Mouse (Mus musculus) kidney, embryonic 16.5 days (tissue): ENCODE data around the gene Ttc39b. TPM values are rescaled to one million over a fixed set of nuclear protein-coding genes. Genes with fewer than 3 reads are reported as not detected.

Experiments
- ATAC-seq: fragments of 200-750 bp; cut with Nextera tagmentation; 2 replicates; pipeline ENCODE4 v1.8.0; 2017; ENCODE audit warnings: moderate TSS enrichment; ENCODE audit not compliant: low FRiP score, low TSS enrichment
- H3K27ac ChIP-seq: fragments of 300-500 bp; sonication (generic); 2 replicates; pipeline ENCODE4 v1.5.1; 2014; ENCODE audit warnings: low read length
- H3K27me3 ChIP-seq: fragments of 300-500 bp; sonication (generic); 2 replicates; pipeline ENCODE4 v1.6.1; 2014; ENCODE audit warnings: low read length, control low read depth, mixed read lengths; ENCODE audit not compliant: insufficient read depth
- H3K36me3 ChIP-seq: fragments of 300-500 bp; sonication (generic); 2 replicates; pipeline ENCODE4 v1.6.1; 2014; ENCODE audit warnings: low read length, control low read depth, mixed read lengths; ENCODE audit not compliant: insufficient read depth
- H3K4me1 ChIP-seq: fragments of 300-500 bp; sonication (generic); 2 replicates; pipeline ENCODE4 v1.6.1; 2014; ENCODE audit warnings: low read length, control low read depth, mixed read lengths; ENCODE audit not compliant: insufficient read depth
- H3K4me2 ChIP-seq: fragments of 300-500 bp; sonication (generic); replicated peaks from 2 replicates; pipeline ENCODE4 v1.6.1; 2014; ENCODE audit warnings: low read depth, low read length
- H3K4me3 ChIP-seq: fragments of 300-500 bp; sonication (generic); 2 replicates; pipeline ENCODE4 v1.5.1; 2014; ENCODE audit warnings: mild to moderate bottlenecking, low read length
- H3K9ac ChIP-seq: fragments of 300-500 bp; sonication (generic); replicated peaks from 2 replicates; pipeline ENCODE4 v1.6.1; 2014; ENCODE audit warnings: low read length
- H3K9me3 ChIP-seq: fragments of 300-500 bp; sonication (generic); 2 replicates; pipeline ENCODE4 v1.6.1; 2016; ENCODE audit warnings: low read length, control low read depth
- WGBS: fragments of 180-500 bp; shearing (Covaris S2); extraction: QIAGEN DNeasy Blood & Tissue Kit; methylation state at CpG from one replicate; pipeline ENCODE4 v1.1.7; 2014; 5-methylcytosine and 5-hydroxymethylcytosine counted together
- polyA plus RNA-seq: library from polyadenylated mRNA; unstranded; fragments of >200 nt; fragmentation: Nextera tagmentation; extraction: Ambion mirVana; gene quantifications from 2 replicates; pipeline ENCODE4 v1.2.1, GENCODE M21; 2015

Gene Ttc39b
- polyA plus RNA-seq, 1 experiment from 2014 or later, result 2.6 TPM

DNA sequence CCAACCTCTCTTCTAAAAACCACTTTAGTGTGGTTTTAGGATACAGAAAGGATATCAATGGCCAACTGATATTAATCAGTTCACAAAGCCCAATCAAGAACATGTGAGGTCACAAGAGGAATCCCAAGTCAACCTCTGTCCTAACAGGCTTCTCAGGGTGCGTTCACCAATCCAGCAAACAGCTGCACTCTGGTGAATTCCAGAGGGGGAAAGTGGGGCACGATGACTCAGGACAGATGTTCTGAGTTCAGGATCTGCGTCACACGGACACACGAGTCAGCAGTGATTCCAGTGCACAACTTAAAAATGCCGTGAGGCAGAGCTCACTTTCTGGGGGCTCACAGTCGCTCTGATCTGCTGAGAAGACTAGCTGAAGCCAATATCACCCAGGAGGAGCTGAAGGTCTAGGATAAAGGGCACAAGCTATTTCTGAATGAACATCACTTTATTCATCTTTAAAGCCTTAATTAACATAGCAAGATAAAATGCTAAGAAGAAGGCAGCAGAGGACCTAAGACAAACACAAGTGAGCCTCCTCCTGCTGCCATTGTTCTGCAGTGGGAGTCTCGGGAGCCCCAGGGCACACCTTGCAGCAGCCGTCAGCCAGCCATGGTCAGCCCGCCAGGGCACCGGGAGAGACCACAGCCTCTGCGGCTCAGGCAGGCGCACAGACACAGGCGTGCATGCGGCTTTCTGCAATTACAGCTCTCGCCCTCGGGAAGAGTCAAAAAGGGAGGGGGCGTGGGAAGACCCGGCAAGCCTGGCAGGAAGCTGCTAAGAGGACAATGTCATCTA is 39.9 kb downstream of the Ttc39b start:
- H3K9ac ChIP-seq, result peak overlapping the region; percentile 37; the same call in 1 of the 2 replicates
- WGBS, result 18% methylated on average over 19 of the region's 19 CpGs
- H3K4me1 ChIP-seq, result 0 out of 2 replicates have a peak, but pooled peaks cover 5% of the 10 kb centered on the region
- H3K4me2 ChIP-seq, result peak overlapping the region; percentile 64
- H3K4me3 ChIP-seq, result peak overlapping the region; percentile 44
- H3K36me3 ChIP-seq, result no peaks in the 10 kb centered on the region
- no peaks in the 10 kb centered on the region for H3K9me3 ChIP-seq
- H3K27ac ChIP-seq, result no peak overlapping the region
- peak; percentile 80; the same call in 1 of the 2 replicates for ATAC-seq
- H3K27me3 ChIP-seq, result peaks cover 2% of the 10 kb centered on the region; the same call in 1 of the 2 replicates

DNA sequence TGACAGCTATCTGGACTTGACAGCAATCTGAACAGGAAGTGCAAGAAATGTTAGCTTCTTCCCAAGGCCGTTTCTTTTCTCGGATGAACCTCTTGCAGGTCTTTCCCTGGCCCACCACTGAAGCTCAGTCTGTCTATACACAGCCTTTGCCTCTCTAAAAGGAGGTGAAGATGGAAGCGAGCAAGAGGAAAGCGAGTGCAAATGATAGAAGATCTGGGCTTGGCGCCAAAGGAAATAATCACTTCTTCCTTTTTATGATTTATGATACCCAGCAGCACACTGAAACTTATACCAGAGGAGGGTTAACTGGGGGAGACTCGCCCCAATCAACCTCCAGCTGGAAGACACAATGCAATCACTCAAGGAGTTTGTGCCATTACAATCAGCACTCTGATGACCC is 41.6 kb downstream of the Ttc39b start:
- H3K4me2 ChIP-seq, result no peak overlapping the region
- H3K27ac ChIP-seq, result no peak overlapping the region
- no peak overlapping the region for H3K4me3 ChIP-seq
- no peak overlapping the region for H3K9ac ChIP-seq
- WGBS, result 38% methylated on average over 6 of the region's 6 CpGs
- H3K9me3 ChIP-seq, result no peaks in the 10 kb centered on the region
- no peaks in the 10 kb centered on the region for H3K36me3 ChIP-seq
- peak; percentile 61; the same call in 1 of the 2 replicates for ATAC-seq
- 0 out of 2 replicates have a peak, but pooled peaks cover 5% of the 10 kb centered on the region for H3K4me1 ChIP-seq
- 0 out of 2 replicates have a peak, but pooled peaks cover 5% of the 10 kb centered on the region for H3K27me3 ChIP-seq

DNA sequence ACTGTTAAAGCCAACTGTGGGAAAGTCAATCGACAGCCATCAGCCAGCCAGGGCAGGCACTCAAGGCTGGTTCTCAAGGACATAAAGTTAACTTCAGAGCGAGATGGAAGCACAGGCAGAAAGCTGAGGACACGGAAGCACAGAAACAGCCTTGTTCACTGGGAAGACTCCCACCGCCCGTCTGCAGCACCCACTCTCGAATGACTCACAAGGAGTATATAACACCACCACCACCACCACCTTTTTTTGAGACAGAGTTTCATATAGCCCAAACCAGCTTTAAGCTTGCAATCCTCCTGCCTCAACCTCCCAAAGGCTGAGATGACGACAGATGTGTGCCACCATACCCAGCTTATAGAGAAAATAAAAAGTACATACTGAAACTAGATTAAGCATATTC is 44.8 kb downstream of the Ttc39b start:
- ATAC-seq, result no peak
- no peak overlapping the region for H3K27ac ChIP-seq
- 0 out of 2 replicates have a peak, but pooled peaks cover 5% of the 10 kb centered on the region for H3K27me3 ChIP-seq
- H3K9ac ChIP-seq, result no peak overlapping the region
- WGBS, result 87% methylated on average over 7 of the region's 7 CpGs
- no peak overlapping the region for H3K4me2 ChIP-seq
- no peaks in the 10 kb centered on the region for H3K36me3 ChIP-seq
- H3K9me3 ChIP-seq, result no peaks in the 10 kb centered on the region
- H3K4me1 ChIP-seq, result 0 out of 2 replicates have a peak, but pooled peaks cover 2% of the 10 kb centered on the region
- no peak overlapping the region for H3K4me3 ChIP-seq

DNA sequence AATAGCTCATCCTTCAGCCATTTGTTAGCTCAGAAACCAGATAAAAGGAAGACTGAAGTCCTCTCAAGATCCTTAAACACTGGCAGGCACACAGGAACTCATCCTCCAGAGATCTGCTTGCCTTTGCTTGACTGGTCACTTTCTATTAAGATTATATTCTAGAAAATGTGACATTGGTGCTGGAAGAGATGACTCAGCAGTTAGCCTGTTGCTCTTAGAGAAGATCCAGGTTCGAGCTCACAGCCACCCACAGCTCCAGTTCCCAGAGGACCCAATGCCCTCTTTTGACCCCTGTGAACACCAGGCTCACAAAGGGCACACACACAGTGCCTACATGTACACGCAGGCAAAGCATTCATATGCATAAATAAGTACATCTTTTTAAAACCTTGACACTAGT is 49.8 kb downstream of the Ttc39b start:
- H3K4me2 ChIP-seq, result no peak overlapping the region
- H3K4me3 ChIP-seq, result no peak overlapping the region
- H3K36me3 ChIP-seq, result no peaks in the 10 kb centered on the region
- H3K27me3 ChIP-seq, result 0 out of 2 replicates have a peak, but pooled peaks cover 4% of the 10 kb centered on the region
- no peaks in the 10 kb centered on the region for H3K4me1 ChIP-seq
- H3K9ac ChIP-seq, result no peak overlapping the region
- H3K9me3 ChIP-seq, result no peaks in the 10 kb centered on the region
- 69% methylated on average over 2 of the region's 2 CpGs for WGBS
- H3K27ac ChIP-seq, result no peak overlapping the region
- no peak for ATAC-seq

DNA sequence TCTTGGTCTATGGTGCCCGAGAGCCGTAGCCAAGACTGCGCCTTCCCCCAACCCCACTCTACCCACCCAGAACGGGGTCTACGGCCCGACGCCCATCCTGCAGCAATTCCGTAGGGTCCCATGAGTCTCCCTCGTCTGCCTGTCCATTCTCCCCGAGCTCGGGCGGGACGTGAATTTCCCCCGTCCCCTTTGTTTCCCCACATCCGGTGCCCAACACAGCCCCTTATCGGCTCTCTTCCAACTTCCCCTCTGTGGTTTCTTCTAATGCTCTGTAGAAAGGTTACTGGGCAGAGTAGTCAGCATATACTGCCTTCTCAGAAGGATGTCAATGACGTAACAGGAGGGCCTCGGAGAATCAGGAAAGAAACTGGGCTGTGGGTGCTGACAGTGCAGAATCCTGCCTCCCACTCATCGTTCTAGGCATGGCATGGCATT is 50.4 kb downstream of the Ttc39b start:
- no peak for ATAC-seq
- Histone ChIP-seq H3K4me2 (no peak overlapping the region), H3K27me3 (no peaks in the 10 kb centered on the region), H3K27ac (no peak overlapping the region), H3K4me3 (no peak overlapping the region), H3K36me3 (no peaks in the 10 kb centered on the region), H3K4me1 (no peaks in the 10 kb centered on the region), H3K9ac (no peak overlapping the region), H3K9me3 (no peaks in the 10 kb centered on the region)
- 87% methylated on average over 19 of the region's 19 CpGs for WGBS

DNA sequence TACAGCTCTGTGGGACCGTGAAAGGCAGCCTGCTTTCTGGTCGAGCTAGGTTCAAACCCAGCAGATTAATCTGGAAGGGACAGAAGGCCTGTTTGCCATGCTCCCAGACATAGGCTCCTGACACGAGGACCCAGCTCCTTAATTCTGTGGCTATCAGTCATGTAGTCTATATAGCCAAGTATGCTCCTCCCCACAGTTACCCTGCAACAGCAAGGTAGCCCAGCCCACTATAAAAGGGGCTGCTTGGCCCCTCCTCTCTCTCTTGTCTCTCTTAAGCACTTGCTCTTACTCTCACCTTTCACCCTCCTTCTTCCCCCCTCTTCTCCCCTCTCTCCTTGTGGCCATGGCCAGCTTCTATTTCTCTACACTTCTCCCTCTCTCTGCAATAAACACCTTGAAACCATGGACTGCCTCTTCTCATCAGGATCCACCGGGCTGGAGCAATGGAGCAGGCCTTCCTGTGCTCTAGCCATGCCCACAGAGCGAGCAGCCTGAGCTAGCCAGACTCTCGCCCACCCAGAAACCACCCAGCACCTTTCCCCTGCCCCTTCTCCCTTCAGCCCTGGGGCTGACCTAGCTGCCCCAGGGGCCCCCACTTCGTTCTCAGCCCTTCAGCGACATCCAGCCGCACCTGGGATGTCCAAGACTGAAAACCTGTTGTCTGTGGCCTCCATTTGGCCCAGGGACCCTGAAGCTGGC is 51.0 kb downstream of the Ttc39b start:
- no peak for ATAC-seq
- H3K9ac ChIP-seq, result no peak overlapping the region
- H3K27me3 ChIP-seq, result no peaks in the 10 kb centered on the region
- no peaks in the 10 kb centered on the region for H3K36me3 ChIP-seq
- H3K27ac ChIP-seq, result no peak overlapping the region
- H3K4me1 ChIP-seq, result no peaks in the 10 kb centered on the region
- no peak overlapping the region for H3K4me2 ChIP-seq
- H3K4me3 ChIP-seq, result no peak overlapping the region
- WGBS, result 81% methylated on average over 9 of the region's 9 CpGs
- no peaks in the 10 kb centered on the region for H3K9me3 ChIP-seq

DNA sequence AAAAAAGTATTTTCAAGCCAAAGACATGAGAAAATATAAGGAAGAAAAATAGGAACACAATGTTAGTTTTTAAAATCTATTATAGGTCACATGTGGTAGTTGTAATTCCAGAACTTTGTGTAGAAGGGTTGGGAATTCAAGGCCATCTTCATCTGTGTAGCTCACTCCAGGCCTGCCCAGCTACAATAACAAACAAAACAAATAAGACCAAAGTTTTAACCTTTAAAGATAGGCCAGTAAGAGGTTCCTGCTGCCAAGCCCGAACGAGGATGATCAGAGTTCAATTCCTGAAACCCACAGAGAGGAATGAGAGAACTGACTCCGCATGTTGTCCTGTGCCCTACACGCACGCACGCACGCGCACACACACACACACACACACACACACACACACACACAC is 53.6 kb downstream of the Ttc39b start:
- Histone ChIP-seq H3K9ac (no peak overlapping the region), H3K36me3 (no peaks in the 10 kb centered on the region), H3K4me3 (no peak overlapping the region), H3K4me2 (no peak overlapping the region), H3K27ac (no peak overlapping the region), H3K27me3 (no peaks in the 10 kb centered on the region), H3K4me1 (no peaks in the 10 kb centered on the region), H3K9me3 (no peaks in the 10 kb centered on the region)
- ATAC-seq, result no peak
- 93% methylated on average over 8 of the region's 8 CpGs for WGBS

DNA sequence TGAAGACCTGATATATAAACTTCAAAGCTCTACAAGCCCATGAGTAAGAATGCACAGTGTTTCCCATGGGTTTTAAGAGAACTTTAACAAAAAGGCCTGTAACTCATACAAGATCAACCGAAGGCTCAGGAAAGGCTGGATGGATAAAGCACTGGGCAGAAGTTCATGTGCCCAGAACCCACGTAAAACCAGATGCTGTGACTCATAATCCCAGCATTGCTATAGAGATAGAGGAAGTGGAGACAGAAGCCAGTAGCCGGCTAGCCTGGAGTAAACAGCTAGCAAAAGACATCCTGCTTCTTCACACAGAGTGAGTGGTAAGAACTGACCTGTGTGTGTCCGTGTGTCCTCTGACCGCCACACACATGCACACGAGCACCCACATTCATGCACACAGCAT is 54.4 kb downstream of the Ttc39b start:
- ATAC-seq, result no peak
- no peak overlapping the region for H3K9ac ChIP-seq
- no peaks in the 10 kb centered on the region for H3K27me3 ChIP-seq
- H3K4me1 ChIP-seq, result no peaks in the 10 kb centered on the region
- H3K27ac ChIP-seq, result no peak overlapping the region
- no peaks in the 10 kb centered on the region for H3K9me3 ChIP-seq
- H3K4me3 ChIP-seq, result no peak overlapping the region
- H3K4me2 ChIP-seq, result no peak overlapping the region
- WGBS, result 79% methylated on average over 6 of the region's 6 CpGs
- H3K36me3 ChIP-seq, result no peaks in the 10 kb centered on the region

DNA sequence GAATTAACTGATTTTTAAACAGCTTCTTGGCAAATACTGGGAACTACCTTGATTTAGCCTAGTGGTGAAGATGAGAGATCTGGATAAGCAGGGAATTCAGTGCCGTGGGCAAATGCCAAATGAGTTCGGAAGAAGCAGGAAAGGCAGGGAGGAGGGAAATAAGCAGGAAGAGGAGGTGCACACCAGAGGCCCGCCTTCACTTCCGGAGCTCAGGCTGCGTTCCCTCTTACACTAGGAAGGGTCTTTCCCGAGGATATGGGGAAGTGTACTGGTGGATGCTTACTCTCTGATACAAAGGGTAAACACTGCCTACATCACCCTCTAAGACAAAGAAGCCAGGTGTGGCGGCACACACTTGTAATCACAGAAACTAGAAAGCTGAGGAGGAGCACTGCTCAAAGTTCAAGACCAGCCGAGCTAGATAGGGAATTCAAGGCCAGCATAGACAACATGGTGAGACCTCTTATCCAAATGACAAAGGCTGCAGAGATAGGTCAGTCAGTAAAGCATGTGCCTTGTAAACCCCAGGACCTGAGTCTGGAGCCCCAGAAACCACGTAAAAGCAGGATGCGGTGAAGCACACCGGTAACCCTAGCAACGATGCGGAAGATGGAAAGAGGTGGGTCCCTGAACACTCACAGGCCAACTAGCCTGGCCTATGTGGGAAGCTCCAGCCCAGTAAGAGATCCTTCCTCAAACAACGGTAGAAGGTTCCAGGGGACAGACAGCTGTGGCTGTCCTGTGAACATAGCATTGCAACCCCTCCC is 57.9 kb downstream of the Ttc39b start:
- H3K4me1 ChIP-seq, result no peaks in the 10 kb centered on the region
- H3K4me3 ChIP-seq, result no peak overlapping the region
- no peak overlapping the region for H3K4me2 ChIP-seq
- no peaks in the 10 kb centered on the region for H3K36me3 ChIP-seq
- 69% methylated on average over 14 of the region's 14 CpGs for WGBS
- H3K9me3 ChIP-seq, result no peaks in the 10 kb centered on the region
- no peak for ATAC-seq
- no peak overlapping the region for H3K27ac ChIP-seq
- no peaks in the 10 kb centered on the region for H3K27me3 ChIP-seq
- no peak overlapping the region for H3K9ac ChIP-seq
